Mouse (Mus musculus): ENCODE results near the gene Sema3f. TPM values are rescaled to one million over a fixed set of nuclear protein-coding genes. Genes with fewer than 3 reads are reported as not detected.

Gene Sema3f
- total RNA-seq, 2 experiments from 2014 or later: 14.7 to 16.5 TPM

GRCm38 (mm10) chr9:107715632-107716031, 5.4 kb upstream of the Sema3f start:
- DNase-seq: no peak

- peak; percentile 51 to 75 for DNase-seq
Measured at GRCm38 (mm10) chr9:107714221-107714952, 4.1 kb upstream of the Sema3f start.

- peak in 1 of 2 experiments; percentile 46 for DNase-seq
Measured at GRCm38 (mm10) chr9:107709096-107709696, 1.1 kb downstream of the Sema3f start.

- no peak for DNase-seq
Measured at GRCm38 (mm10) chr9:107708439-107709095, 1.7 kb downstream of the Sema3f start.

GRCm38 (mm10) chr9:107707701-107708438, 2.4 kb downstream of the Sema3f start:
- no peak for DNase-seq

GRCm38 (mm10) chr9:107706781-107707211, 3.5 kb downstream of the Sema3f start:
- DNase-seq: no peak

GRCm38 (mm10) chr9:107703337-107704122, 6.7 kb downstream of the Sema3f start:
- DNase-seq: peak; percentile 65 to 74

GRCm38 (mm10) chr9:107702606-107703185, 7.6 kb downstream of the Sema3f start:
- no peak for DNase-seq

GRCm38 (mm10) chr9:107701594-107701993, 8.7 kb downstream of the Sema3f start:
- peak; percentile 81 to 83 for DNase-seq

- DNase-seq: peak in 1 of 2 experiments; percentile 51
Measured at GRCm38 (mm10) chr9:107700114-107700571, 10.1 kb downstream of the Sema3f start.

GRCm38 (mm10) chr9:107699376-107699980, 10.8 kb downstream of the Sema3f start:
- DNase-seq: no peak

GRCm38 (mm10) chr9:107698611-107699190, 11.6 kb downstream of the Sema3f start:
- DNase-seq: no peak

- DNase-seq: no peak
Measured at GRCm38 (mm10) chr9:107697811-107698521, 12.3 kb downstream of the Sema3f start.

- peak in 1 of 2 experiments; percentile 71 for DNase-seq
Measured at GRCm38 (mm10) chr9:107696845-107697610, 13.2 kb downstream of the Sema3f start.

GRCm38 (mm10) chr9:107696106-107696479, 14.2 kb downstream of the Sema3f start:
- DNase-seq: no peak

- peak in 1 of 2 experiments; percentile 57 for DNase-seq
Measured at GRCm38 (mm10) chr9:107695441-107696105, 14.7 kb downstream of the Sema3f start.

GRCm38 (mm10) chr9:107694627-107695026, 15.6 kb downstream of the Sema3f start:
- DNase-seq: no peak

GRCm38 (mm10) chr9:107693433-107693987, 16.8 kb downstream of the Sema3f start:
- no peak for DNase-seq
